19 mouse cellular contexts compared by ENCODE assay signal in genomic region chr5:3669938-3670554, GRCm38 (mm10). TPM values are rescaled to one million over a fixed set of nuclear protein-coding genes. Genes with fewer than 3 reads are reported as not detected.
DNase-seq lines count a peak whose midpoint lies in the region; ATAC-seq lines count a peak whose summit lies in the region.
"Had no signal": no experiment of that assay in that cellular context is flagged by ENCODE, and none has a peak within 500 bp of the region (broad histone marks: within the 10 kb centered on the region; RNA-seq: fewer than 3 reads in every experiment).

No protein-coding gene starts in this region.

- H3K4me1 ChIP-seq in megakaryocyte, embryonic 14.5 days = peaks cover 55% of the 10 kb centered on the region
- H3K4me1 ChIP-seq: forebrain, embryonic 10.5 days had no signal

- peak; percentile 69 for ATAC-seq in CD4-positive, CD25-positive, alpha-beta regulatory T cell, adult 4 months
- ATAC-seq in granulocyte monocyte progenitor cell, adult 5-6 weeks (replicated peaks; ENCODE audit: poor library complexity, severe bottlenecking) = peak; percentile 80
- ATAC-seq: intestine, embryonic 16.5 days had no signal

- no peaks in the 10 kb centered on the region for H3K9me3 ChIP-seq in megakaryocyte, embryonic 14.5 days
- H3K9me3 ChIP-seq: embryonic facial prominence, embryonic 12.5 days; forebrain, embryonic 10.5 days had no signal

- peak overlapping the region; percentile 88 for H3K4me3 ChIP-seq in megakaryocyte, embryonic 14.5 days (replicated peaks)
- H3K4me3 ChIP-seq: embryonic facial prominence, embryonic 12.5 days; forebrain, embryonic 10.5 days; heart, adult 2 months; myocyte had no signal

- DNase-seq in 416B (ENCODE audit: low read depth) = peak; percentile 99
- DNase-seq in layer of hippocampus, adult 11-12 months (ENCODE audit: low spot score) = no peak
- DNase-seq in frontal cortex, adult 2 months (ENCODE audit: extremely low spot score in 1 of 2, low spot score in 1 of 2) = no peak
- DNase-seq in left cerebral cortex, adult 8-10 months (ENCODE audit: low spot score in 2 of 2) = no peak
- DNase-seq: cerebellum, adult 8-10 months; heart, adult 2 months; heart, postnatal 4 days; kidney, postnatal 4 days had no signal

- H3K36me3 ChIP-seq in megakaryocyte, embryonic 14.5 days (replicated peaks; ENCODE audit: low read length) = no peaks in the 10 kb centered on the region
- H3K36me3 ChIP-seq: embryonic facial prominence, embryonic 12.5 days; forebrain, embryonic 10.5 days had no signal

- no peaks in the 10 kb centered on the region for H3K27me3 ChIP-seq in megakaryocyte, embryonic 14.5 days (replicated peaks)
- H3K27me3 ChIP-seq: embryonic facial prominence, embryonic 12.5 days had no signal

RNA-seq across cellular contexts. Expression of gene Gatad1, which starts 13.1 kb away (rescaled TPM):
- polyA plus RNA-seq in CD4-positive, CD25-positive, alpha-beta regulatory T cell, adult 4 months (2017; shearing (Covaris generic)) = 10 to 100 TPM; 30.8 to 35.2 TPM
- 51.4 and 75.4 TPM in 2 replicates for total RNA-seq in granulocyte monocyte progenitor cell, adult 5-6 weeks (2014; fragmentation: Nextera tagmentation)
- total RNA-seq in granulocyte monocyte progenitor cell, adult 5-6 weeks (2017) = 113 and 147 TPM in 2 replicates
- 63.4 and 64.7 TPM in 2 replicates for polyA plus RNA-seq in megakaryocyte, embryonic 14.5 days (2012; ENCODE audit: insufficient read depth, low replicate concordance)
- 87.7 and 94.5 TPM in 2 replicates for polyA plus RNA-seq in frontal cortex, adult 2 months (2012; rRNA removed)
- total RNA-seq in left cerebral cortex, adult 8-10 months (2022) = 100 to 1,000 TPM; 121 to 133 (median 121) TPM

RNA-seq across cellular contexts. Expression of gene Tmbim7, which starts 19.1 kb away (rescaled TPM):
- not detected for polyA plus RNA-seq in CD4-positive, CD25-positive, alpha-beta regulatory T cell, adult 4 months (2017; shearing (Covaris generic))
- 2.3 TPM in 1 of 2 replicates, not detected in the other for total RNA-seq in granulocyte monocyte progenitor cell, adult 5-6 weeks (2014; fragmentation: Nextera tagmentation)
- not detected in 2 replicates for total RNA-seq in granulocyte monocyte progenitor cell, adult 5-6 weeks (2017)
- not detected in 2 replicates for polyA plus RNA-seq in megakaryocyte, embryonic 14.5 days (2012; ENCODE audit: insufficient read depth, low replicate concordance)
- polyA plus RNA-seq in frontal cortex, adult 2 months (2012; rRNA removed) = 0.08 TPM in 1 of 2 replicates, not detected in the other
- not detected for total RNA-seq in left cerebral cortex, adult 8-10 months (2022)
- total RNA-seq: gastrocnemius, adult 18-20 months; heart, adult 2 months; heart, postnatal 4 days; liver, adult 2 months had no signal
- polyA plus RNA-seq: brain, embryonic 14.5 days; embryonic facial prominence, embryonic 12.5 days; forebrain, embryonic 10.5 days; intestine, embryonic 16.5 days; liver, adult 2 months; myocyte; stomach, embryonic 16.5 days had no signal
